Mouse (Mus musculus) neural tube, embryonic 12.5 days (tissue): Measurements from ENCODE around the gene Dnaja1. TPM values are rescaled to one million over a fixed set of nuclear protein-coding genes. Genes with fewer than 3 reads are reported as not detected.
A peak's percentile ranks its signal among the peaks of the same experiment; 100 is the strongest.

Experiments used
- ATAC-seq: fragments of 200-750 bp; cut with Nextera tagmentation; 2 replicates; pipeline ENCODE4 v1.8.0; 2017; ENCODE audit warnings: low read depth, mild to moderate bottlenecking, moderate TSS enrichment, moderate library complexity; ENCODE audit not compliant: low FRiP score
- H3K27ac ChIP-seq: fragments of 300-500 bp; sonication (generic); 2 replicates; pipeline ENCODE4 v1.5.1; 2016
- H3K27me3 ChIP-seq: fragments of 300-500 bp; sonication (generic); replicated peaks from 2 replicates; pipeline ENCODE4 v1.6.1; 2016; ENCODE audit warnings: mild to moderate bottlenecking
- H3K36me3 ChIP-seq: fragments of 300-500 bp; sonication (generic); 2 replicates; pipeline ENCODE4 v1.6.1; 2016; ENCODE audit warnings: mild to moderate bottlenecking
- H3K4me1 ChIP-seq: fragments of 300-500 bp; sonication (generic); 2 replicates; pipeline ENCODE4 v1.6.1; 2016
- H3K4me2 ChIP-seq: fragments of 300-500 bp; sonication (generic); replicated peaks from 2 replicates; pipeline ENCODE4 v1.6.1; 2016; ENCODE audit warnings: mild to moderate bottlenecking
- H3K4me3 ChIP-seq: fragments of 300-500 bp; sonication (generic); 2 replicates; pipeline ENCODE4 v1.5.1; 2016
- H3K9ac ChIP-seq: fragments of 300-500 bp; sonication (generic); 2 replicates; pipeline ENCODE4 v1.6.1; 2016; ENCODE audit warnings: mild to moderate bottlenecking
- H3K9me3 ChIP-seq: fragments of 300-500 bp; sonication (generic); 2 replicates; pipeline ENCODE4 v1.6.1; 2016; ENCODE audit warnings: mild to moderate bottlenecking
- WGBS: fragments of 180-500 bp; shearing (Covaris S2); methylation state at CpG from one replicate; pipeline ENCODE4 v1.1.7; 2016; 5-methylcytosine and 5-hydroxymethylcytosine counted together
- microRNA counts: library from miRNA; unstranded; fragments of <30 nt; microRNA quantifications from one replicate; lab custom pipeline; 2017
- microRNA-seq: library from miRNA; unstranded; fragments of <30 nt; microRNA quantifications from one replicate; pipeline ENCODE4, GENCODE M21; 2017
- polyA plus RNA-seq: library from polyadenylated mRNA; unstranded; fragments of >200 nt; fragmentation: Nextera tagmentation; extraction: Ambion mirVana; gene quantifications from 2 replicates; pipeline ENCODE4 v1.2.1, GENCODE M21; 2016

The Dnaja1 gene
- polyA plus RNA-seq, 1 experiment from 2014 or later: 701 TPM

DNA sequence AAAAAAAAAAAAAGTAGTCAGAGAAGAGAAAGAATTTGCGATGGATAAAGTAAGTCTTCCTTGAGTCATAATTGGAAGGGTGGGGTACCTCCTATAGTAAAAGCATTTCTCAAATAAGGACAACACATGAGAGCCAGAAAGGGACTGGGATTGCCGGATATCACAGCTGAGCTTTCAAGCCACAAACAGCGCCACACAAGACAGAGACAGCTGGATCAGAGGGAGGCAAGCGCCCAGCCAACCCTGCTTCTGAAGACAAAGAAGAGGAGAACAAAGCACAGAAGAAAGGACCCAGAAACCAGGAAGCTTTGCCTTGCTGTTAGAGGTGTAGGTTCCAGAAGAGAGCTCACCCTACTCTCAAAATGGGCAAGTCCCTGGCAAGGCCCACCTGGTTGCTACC, 64.6 kb downstream of the Dnaja1 start:
- WGBS: 77% methylated on average over 4 of the region's 4 CpGs
- ATAC-seq: no peak
- H3K27ac ChIP-seq: no peak overlapping the region
- no peaks in the 10 kb centered on the region for H3K9me3 ChIP-seq
- H3K4me2 ChIP-seq: no peak overlapping the region
- no peaks in the 10 kb centered on the region for H3K27me3 ChIP-seq
- no peak overlapping the region for H3K9ac ChIP-seq
- H3K36me3 ChIP-seq: no peaks in the 10 kb centered on the region
- no peaks in the 10 kb centered on the region for H3K4me1 ChIP-seq
- no peak overlapping the region for H3K4me3 ChIP-seq

MicroRNAs within 50 kb of the gene (microRNA counts, 519-probe panel; counts per million panel counts)
- 342 counts per million, percentile 67 among the panel's probes with 10 or more counts for microRNA mmu-miR-207 (lab: Ali Mortazavi, UCI)

Small RNA genes within 50 kb of the gene (microRNA-seq; reads per million reads assigned to microRNA genes)
- gene Mir207: not detected

Other genes with a start within 250 kb of the Dnaja1 start
- 0.17 and 0.39 TPM in 2 replicates for gene Tmem215, start 250.0 kb upstream of the Dnaja1 start, polyA plus RNA-seq
- 55.9 and 57.9 TPM in 2 replicates for gene Aptx, start 19.0 kb upstream of the Dnaja1 start, polyA plus RNA-seq
- gene Smu1, start 35.8 kb downstream of the Dnaja1 start, polyA plus RNA-seq: 141 and 145 TPM in 2 replicates
- 12.8 and 14.1 TPM in 2 replicates for gene B4galt1, start 131.9 kb downstream of the Dnaja1 start, polyA plus RNA-seq
- not detected in 2 replicates for gene Spink4, start 197.9 kb downstream of the Dnaja1 start, polyA plus RNA-seq
- 238 and 242 TPM in 2 replicates for gene Bag1, start 226.1 kb downstream of the Dnaja1 start, polyA plus RNA-seq
- 154 and 155 TPM in 2 replicates for gene Chmp5, start 226.3 kb downstream of the Dnaja1 start, polyA plus RNA-seq
- 96.8 and 96.9 TPM in 2 replicates for gene Nfx1, start 248.8 kb downstream of the Dnaja1 start, polyA plus RNA-seq